Mouse (Mus musculus) cerebellum, adult 9-10 months (tissue): ENCODE measurements around the gene Med9.

Experiments
- DNase-seq: peaks from one replicate; pipeline ENCODE4 v3.0.0; 2022

Med9 gene

GRCm38 (mm10) chr11:60004716-60005115 is 56.7 kb downstream of the Med9 start:
- no peak for DNase-seq

GRCm38 (mm10) chr11:60005866-60006265 is 57.9 kb downstream of the Med9 start:
- no peak for DNase-seq

DNA sequence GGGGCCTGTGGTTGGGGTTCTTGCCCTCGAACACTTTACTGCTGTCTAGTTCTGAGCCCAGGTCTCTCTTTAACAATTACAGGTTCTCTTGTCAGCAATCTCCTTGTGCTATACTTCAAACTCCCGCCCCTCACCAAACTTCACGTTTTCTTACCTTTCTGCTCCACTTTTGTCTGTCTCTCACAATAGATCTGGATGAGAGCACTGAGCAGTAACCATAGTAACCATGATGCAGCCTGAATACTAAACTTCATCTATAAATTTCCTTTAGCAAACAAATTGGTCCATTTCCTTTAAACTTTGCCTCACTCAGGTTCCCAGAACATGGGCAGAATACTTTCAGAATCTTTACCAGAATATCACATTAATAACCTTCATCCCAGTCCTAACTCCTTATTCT is 61.4 kb downstream of the Med9 start:
- DNase-seq: no peak

GRCm38 (mm10) chr11:60011516-60011915 is 63.5 kb downstream of the Med9 start:
- no peak for DNase-seq
